Mouse (Mus musculus) kidney, embryonic 15.5 days (tissue): ENCODE results near the gene L3mbtl1. TPM values are rescaled to one million over a fixed set of nuclear protein-coding genes. Genes with fewer than 3 reads are reported as not detected.

ENCODE experiments used
- ATAC-seq: fragments of 200-750 bp; cut with Nextera tagmentation; replicated peaks from 2 replicates; pipeline ENCODE4 v1.8.0; 2017; ENCODE audit warnings: moderate TSS enrichment; ENCODE audit not compliant: low FRiP score
- H3K27ac ChIP-seq: fragments of 300-500 bp; sonication (generic); 2 replicates; pipeline ENCODE4 v1.5.1; 2015; ENCODE audit warnings: mild to moderate bottlenecking, inconsistent platforms
- H3K27me3 ChIP-seq: fragments of 300-500 bp; sonication (generic); 2 replicates; pipeline ENCODE4 v1.6.1; 2015; ENCODE audit warnings: inconsistent platforms
- H3K36me3 ChIP-seq: fragments of 300-500 bp; sonication (generic); 2 replicates; pipeline ENCODE4 v1.6.1; 2015; ENCODE audit warnings: inconsistent platforms
- H3K4me1 ChIP-seq: fragments of 300-500 bp; sonication (generic); 2 replicates; pipeline ENCODE4 v1.6.1; 2015; ENCODE audit warnings: inconsistent platforms
- H3K4me2 ChIP-seq: fragments of 300-500 bp; sonication (generic); 2 replicates; pipeline ENCODE4 v1.6.1; 2015; ENCODE audit warnings: moderate library complexity, mild to moderate bottlenecking, inconsistent platforms
- H3K4me3 ChIP-seq: fragments of 300-500 bp; sonication (generic); replicated peaks from 2 replicates; pipeline ENCODE4 v1.5.1; 2015; ENCODE audit warnings: mild to moderate bottlenecking, inconsistent platforms
- H3K9ac ChIP-seq: fragments of 300-500 bp; sonication (generic); 2 replicates; pipeline ENCODE4 v1.6.1; 2015; ENCODE audit warnings: mild to moderate bottlenecking, inconsistent platforms
- H3K9me3 ChIP-seq: fragments of 300-500 bp; sonication (generic); replicated peaks from 2 replicates; pipeline ENCODE4 v1.6.1; 2016; ENCODE audit warnings: inconsistent platforms
- WGBS: fragments of 180-500 bp; shearing (Covaris S2); methylation state at CpG from one replicate; pipeline ENCODE4 v1.1.7; 2015; ENCODE audit warnings: mixed read lengths; 5-methylcytosine and 5-hydroxymethylcytosine counted together
- polyA plus RNA-seq: library from polyadenylated mRNA; unstranded; fragments of >200 nt; fragmentation: Nextera tagmentation; extraction: Ambion mirVana; gene quantifications from 2 replicates; pipeline ENCODE4 v1.2.1, GENCODE M21; 2015

The L3mbtl1 gene
- polyA plus RNA-seq, 1 experiment from 2014 or later, result 0.13 TPM

DNA sequence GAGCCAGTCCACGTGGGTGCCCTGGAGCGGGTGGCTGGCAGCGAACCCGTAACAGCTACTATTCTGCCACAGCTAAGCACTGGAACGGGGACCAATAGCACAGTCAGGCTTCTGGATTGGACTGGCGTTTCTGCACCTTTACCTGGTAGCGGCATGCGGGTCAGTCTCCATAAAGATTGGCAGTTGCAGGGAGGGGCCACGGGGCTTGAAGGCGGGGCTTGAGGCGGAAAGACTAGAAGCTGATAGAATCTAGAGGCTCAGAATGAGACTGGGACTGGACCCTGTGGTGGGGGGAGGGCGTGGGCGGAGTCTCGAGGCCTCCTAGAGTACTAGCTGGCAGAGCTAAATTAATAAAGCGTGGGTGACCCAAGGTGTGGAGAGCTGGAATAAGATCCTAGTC is 4.5 kb downstream of the L3mbtl1 start:
- no peaks in the 10 kb centered on the region for H3K9me3 ChIP-seq
- peak overlapping the region; percentile 58 for H3K4me2 ChIP-seq
- H3K4me3 ChIP-seq, result peak overlapping the region; percentile 28

DNA sequence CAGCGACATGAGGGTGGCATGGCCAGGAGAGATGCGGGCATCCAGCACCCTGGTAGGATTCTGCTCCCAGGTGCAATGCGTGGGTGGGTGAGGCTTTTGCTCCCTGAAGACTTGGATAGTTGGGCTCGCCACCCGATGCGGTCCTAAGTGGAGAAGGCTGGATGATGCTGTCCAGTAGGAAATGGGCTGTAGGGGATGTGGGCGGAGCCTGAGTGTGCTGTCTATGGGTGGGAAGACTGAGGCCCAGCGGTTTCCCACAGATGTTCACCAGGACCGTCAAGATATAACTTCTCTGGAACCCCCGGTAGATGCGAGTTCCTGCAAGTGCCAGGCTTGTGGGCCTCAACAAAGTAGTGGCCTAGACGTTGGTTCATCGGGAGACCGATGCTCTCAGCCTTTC is 4.9 kb downstream of the L3mbtl1 start:
- Histone ChIP-seq H3K4me2 (peak overlapping the region; percentile 58), H3K4me3 (peak overlapping the region; percentile 28), H3K4me1 (peaks cover 13% of the 10 kb centered on the region), H3K36me3 (no peaks in the 10 kb centered on the region), H3K27me3 (peaks cover 17% of the 10 kb centered on the region), H3K27ac (no peak overlapping the region), H3K9me3 (no peaks in the 10 kb centered on the region), H3K9ac (no peak overlapping the region)
- ATAC-seq, result 0 out of 2 replicates have a peak, but pooled peaks have one; percentile 11
- 61% methylated on average over 14 of the region's 14 CpGs for WGBS

More for the DNA sequence above, 4.5 kb downstream of the L3mbtl1 start:
- no peak overlapping the region for H3K27ac ChIP-seq
- H3K36me3 ChIP-seq, result no peaks in the 10 kb centered on the region
- no peak overlapping the region for H3K9ac ChIP-seq
- peak; percentile 28; the same call in 1 of the 2 replicates for ATAC-seq
- peaks cover 18% of the 10 kb centered on the region for H3K4me1 ChIP-seq
- WGBS, result 30% methylated on average over 15 of the region's 15 CpGs
- peaks cover 21% of the 10 kb centered on the region for H3K27me3 ChIP-seq

DNA sequence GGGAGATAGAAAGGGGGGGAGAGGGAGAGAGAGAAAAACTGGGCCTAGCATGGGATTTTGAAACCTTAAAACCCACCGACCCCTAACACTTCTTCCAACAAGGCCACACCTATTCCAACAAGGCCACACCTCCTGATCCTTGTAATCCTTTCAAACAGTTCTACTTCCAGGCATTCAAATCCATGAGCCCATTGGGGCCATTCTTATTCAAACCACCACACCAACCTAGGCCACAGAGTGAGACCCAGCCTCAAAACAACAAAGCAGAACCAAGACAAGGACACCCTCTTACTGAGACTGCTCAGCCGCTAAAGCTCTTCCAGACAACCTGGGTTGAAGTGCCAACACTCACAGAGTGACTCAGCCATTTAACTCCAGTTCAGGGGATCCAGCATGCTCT is 7.5 kb downstream of the L3mbtl1 start:
- Histone ChIP-seq H3K9ac (no peak overlapping the region), H3K27me3 (no peaks in the 10 kb centered on the region), H3K4me2 (no peak overlapping the region), H3K27ac (no peak overlapping the region), H3K4me1 (peaks cover 5% of the 10 kb centered on the region; the same call in 1 of the 2 replicates), H3K9me3 (no peaks in the 10 kb centered on the region), H3K36me3 (no peaks in the 10 kb centered on the region), H3K4me3 (no peak overlapping the region)
- no peak for ATAC-seq
- WGBS, result 93% methylated on average over 2 of the region's 2 CpGs

DNA sequence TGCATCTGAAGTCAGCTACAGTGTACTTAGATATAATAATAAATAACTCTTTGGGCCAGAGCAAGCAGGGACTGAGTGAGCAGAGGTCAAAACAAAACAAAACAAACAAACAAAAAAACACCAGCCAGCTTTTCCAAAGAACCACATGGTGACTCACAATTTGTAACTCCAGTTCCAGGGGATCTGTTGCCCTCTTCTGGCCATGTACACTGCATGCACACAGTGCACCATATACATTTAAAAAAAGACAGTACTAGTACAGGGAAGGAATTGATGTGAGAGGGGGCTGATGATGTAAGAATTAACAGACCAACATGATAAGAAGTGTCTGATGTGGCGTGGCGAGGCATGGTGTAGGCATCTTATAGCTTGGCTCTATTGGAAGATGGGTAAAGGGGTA is 13.6 kb downstream of the L3mbtl1 start:
- Histone ChIP-seq H3K27me3 (no peaks in the 10 kb centered on the region), H3K4me1 (no peaks in the 10 kb centered on the region), H3K9ac (no peak overlapping the region), H3K4me3 (no peak overlapping the region), H3K27ac (no peak overlapping the region), H3K36me3 (no peaks in the 10 kb centered on the region), H3K4me2 (no peak overlapping the region), H3K9me3 (no peaks in the 10 kb centered on the region)
- WGBS, result 99% methylated on average over 2 of the region's 2 CpGs
- ATAC-seq, result no peak

DNA sequence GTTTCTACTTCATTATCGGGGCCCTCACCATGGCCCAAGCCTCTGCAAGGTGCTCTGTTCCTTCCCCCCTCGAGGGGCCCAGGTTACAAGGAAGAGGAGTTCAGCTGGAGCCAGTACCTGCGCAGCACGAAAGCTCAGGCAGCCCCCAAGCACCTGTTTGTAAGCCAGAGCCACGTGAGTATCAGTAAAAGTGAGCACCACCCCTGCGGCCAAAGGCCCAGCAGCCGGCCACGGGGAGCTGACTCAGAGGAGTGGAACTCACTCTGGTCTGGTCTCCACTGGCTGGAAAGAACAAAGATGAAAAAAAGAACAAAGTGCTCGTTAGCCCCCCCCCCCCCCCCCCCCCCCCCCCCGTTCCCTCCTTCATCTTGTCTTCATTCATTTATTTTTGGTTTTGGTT is 18.0 kb downstream of the L3mbtl1 start:
- ATAC-seq, result no peak
- 67% methylated on average over 9 of the region's 10 CpGs for WGBS
- H3K9me3 ChIP-seq, result no peaks in the 10 kb centered on the region

DNA sequence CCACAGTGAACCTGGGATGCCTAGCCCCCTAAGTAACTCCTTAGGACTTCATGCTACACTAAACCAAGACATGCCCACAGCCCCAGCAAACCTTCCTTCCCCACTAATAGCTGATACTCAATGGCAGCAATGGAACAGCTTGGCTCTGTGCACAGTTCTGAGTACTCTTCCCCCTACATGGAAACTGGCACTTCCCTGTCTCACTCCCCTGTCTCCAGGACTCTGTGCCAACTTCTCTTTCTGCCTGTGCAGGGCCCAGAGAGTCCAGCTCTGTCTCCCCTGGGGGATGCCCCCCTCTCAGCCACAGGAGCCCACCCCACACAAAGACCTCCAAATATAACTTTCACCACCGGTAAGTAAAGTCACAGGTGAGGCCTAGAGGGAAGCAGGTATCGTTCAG is 23.5 kb downstream of the L3mbtl1 start:
- Histone ChIP-seq H3K27me3 (no peaks in the 10 kb centered on the region), H3K36me3 (no peaks in the 10 kb centered on the region), H3K4me2 (no peak overlapping the region), H3K9me3 (no peaks in the 10 kb centered on the region), H3K9ac (no peak overlapping the region), H3K27ac (no peak overlapping the region), H3K4me1 (no peaks in the 10 kb centered on the region), H3K4me3 (no peak overlapping the region)
- no peak for ATAC-seq
- WGBS, result 88% methylated on average over 2 of the region's 2 CpGs

More for the DNA sequence above, 18.0 kb downstream of the L3mbtl1 start:
- Histone ChIP-seq H3K4me3 (no peak overlapping the region), H3K36me3 (no peaks in the 10 kb centered on the region), H3K27me3 (no peaks in the 10 kb centered on the region), H3K4me2 (no peak overlapping the region), H3K4me1 (no peaks in the 10 kb centered on the region), H3K27ac (no peak overlapping the region), H3K9ac (no peak overlapping the region)

DNA sequence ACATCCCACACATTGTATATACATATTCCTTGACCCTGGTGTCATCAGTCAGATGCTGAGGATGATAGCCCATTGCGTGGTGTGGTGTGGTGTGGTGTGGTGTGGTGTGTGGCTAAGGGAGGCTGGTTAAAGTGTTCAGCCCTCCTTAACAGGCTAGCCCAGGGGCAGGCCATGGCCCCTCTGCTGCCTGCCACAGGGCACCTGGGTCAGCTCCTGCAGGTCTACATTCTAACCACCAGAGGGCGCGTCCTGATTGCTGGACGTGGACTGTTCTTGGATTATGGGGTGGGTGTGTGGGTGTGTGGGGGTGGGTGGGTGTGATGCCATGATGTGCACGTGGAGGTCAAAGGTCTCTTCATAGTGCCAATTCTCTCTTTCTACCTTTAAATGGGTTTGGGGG is 25.1 kb downstream of the L3mbtl1 start:
- no peak overlapping the region for H3K9ac ChIP-seq
- peaks cover 6% of the 10 kb centered on the region for H3K4me1 ChIP-seq
- H3K27ac ChIP-seq, result no peak overlapping the region
- H3K4me2 ChIP-seq, result no peak overlapping the region
- 6% methylated on average over 5 of the region's 5 CpGs for WGBS
- no peaks in the 10 kb centered on the region for H3K9me3 ChIP-seq
- H3K4me3 ChIP-seq, result no peak overlapping the region
- H3K36me3 ChIP-seq, result no peaks in the 10 kb centered on the region
- H3K27me3 ChIP-seq, result no peaks in the 10 kb centered on the region
- ATAC-seq, result 0 out of 2 replicates have a peak, but pooled peaks have one; percentile 53

DNA sequence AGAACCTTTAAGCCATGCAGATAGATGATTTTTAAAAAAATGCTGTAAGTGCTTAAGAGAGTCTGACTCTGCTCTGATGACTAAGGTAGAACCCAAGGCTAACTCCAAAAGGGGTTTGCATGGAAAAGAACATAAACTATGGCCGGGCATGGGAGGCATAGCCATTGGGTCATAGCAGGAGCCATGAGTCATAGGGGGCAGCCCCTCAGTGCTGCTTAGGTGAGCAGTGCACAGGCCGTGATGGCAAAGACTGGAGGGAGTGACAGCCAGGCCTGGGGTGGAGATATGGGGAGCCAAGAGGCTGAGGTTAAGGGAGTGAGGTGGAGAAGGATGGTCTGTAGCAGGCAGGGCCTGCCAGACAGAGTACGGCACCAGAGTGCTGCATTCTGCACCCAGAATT is 25.8 kb downstream of the L3mbtl1 start:
- no peak overlapping the region for H3K9ac ChIP-seq
- WGBS, result 82% methylated on average over 3 of the region's 3 CpGs
- peaks cover 13% of the 10 kb centered on the region for H3K4me1 ChIP-seq
- H3K4me3 ChIP-seq, result no peak overlapping the region
- H3K27ac ChIP-seq, result no peak overlapping the region
- H3K27me3 ChIP-seq, result no peaks in the 10 kb centered on the region
- no peaks in the 10 kb centered on the region for H3K9me3 ChIP-seq
- H3K4me2 ChIP-seq, result no peak overlapping the region
- H3K36me3 ChIP-seq, result no peaks in the 10 kb centered on the region
- no peak for ATAC-seq

DNA sequence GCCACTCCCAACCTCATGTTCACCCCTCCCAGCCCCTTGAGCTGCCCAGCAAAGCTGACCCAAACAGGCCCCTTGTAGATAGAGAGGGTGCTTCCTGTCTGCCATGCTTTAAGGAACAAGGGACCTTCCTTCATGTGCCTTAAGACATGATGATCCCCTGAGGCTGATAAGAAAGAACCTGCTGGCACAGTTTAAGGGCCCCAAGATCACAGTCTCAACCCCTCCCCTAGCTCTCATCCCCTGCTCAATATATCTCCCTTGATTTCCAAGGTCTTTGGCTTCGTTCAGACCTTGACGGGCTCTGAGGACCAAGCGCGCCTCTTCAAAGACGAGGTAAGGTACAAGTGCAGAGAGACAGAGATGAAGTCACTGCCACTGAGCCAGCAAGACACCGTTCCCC is 27.6 kb downstream of the L3mbtl1 start:
- H3K27me3 ChIP-seq, result no peaks in the 10 kb centered on the region
- no peak overlapping the region for H3K4me3 ChIP-seq
- no peak for ATAC-seq
- H3K9me3 ChIP-seq, result no peaks in the 10 kb centered on the region
- peaks cover 17% of the 10 kb centered on the region for H3K4me1 ChIP-seq
- WGBS, result 84% methylated on average over 6 of the region's 6 CpGs
- no peaks in the 10 kb centered on the region for H3K36me3 ChIP-seq
- no peak overlapping the region for H3K27ac ChIP-seq
- no peak overlapping the region for H3K4me2 ChIP-seq
- H3K9ac ChIP-seq, result no peak overlapping the region

DNA sequence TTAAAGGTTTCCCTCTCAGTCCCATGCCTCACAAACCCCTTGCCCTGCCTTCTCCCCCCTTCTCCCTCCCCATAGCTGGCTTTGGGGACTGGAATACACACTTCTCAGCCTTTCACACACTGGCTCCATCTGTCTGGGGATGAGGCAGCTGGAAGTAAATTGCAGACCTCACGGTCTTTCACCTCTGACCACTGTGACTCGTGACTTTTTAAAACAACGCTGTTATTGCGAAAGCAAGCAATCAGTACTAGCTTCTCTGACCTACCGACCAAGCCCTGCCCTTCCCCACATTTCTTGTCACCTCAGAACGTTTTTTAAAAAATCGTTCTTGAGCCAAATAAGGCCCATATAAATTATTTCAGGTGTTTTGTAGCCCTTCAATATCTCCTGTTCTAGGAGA is 29.5 kb downstream of the L3mbtl1 start:
- WGBS, result 36% methylated on average over 7 of the region's 7 CpGs
- no peak overlapping the region for H3K9ac ChIP-seq
- no peak for ATAC-seq
- no peaks in the 10 kb centered on the region for H3K9me3 ChIP-seq
- no peak overlapping the region for H3K4me2 ChIP-seq
- no peak overlapping the region for H3K27ac ChIP-seq
- H3K4me1 ChIP-seq, result peaks cover 17% of the 10 kb centered on the region
- no peaks in the 10 kb centered on the region for H3K27me3 ChIP-seq
- H3K4me3 ChIP-seq, result no peak overlapping the region
- no peaks in the 10 kb centered on the region for H3K36me3 ChIP-seq

DNA sequence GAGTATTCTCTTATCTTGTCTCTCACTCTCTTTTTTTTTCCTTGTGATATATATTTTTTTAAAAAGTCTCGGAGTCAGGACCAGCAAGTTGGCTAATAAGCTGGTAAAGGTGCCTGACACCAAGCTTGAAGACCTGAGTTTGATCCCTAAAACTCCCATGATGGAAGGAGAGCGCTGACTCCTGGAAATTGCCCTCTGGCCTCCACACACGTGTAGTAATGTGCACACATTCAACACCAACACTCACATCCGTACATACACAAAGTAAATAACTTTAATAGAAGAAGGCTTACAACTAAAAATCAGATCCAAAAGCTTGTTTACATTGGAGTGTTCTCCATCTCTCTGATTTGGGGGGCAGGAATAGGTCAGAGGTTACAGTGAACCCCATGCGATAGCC is 29.9 kb downstream of the L3mbtl1 start:
- Histone ChIP-seq H3K27ac (no peak overlapping the region), H3K4me1 (peaks cover 17% of the 10 kb centered on the region), H3K9me3 (no peaks in the 10 kb centered on the region), H3K27me3 (no peaks in the 10 kb centered on the region), H3K4me3 (no peak overlapping the region), H3K9ac (no peak overlapping the region), H3K4me2 (peak overlapping the region; percentile 3; the same call in 1 of the 2 replicates), H3K36me3 (no peaks in the 10 kb centered on the region)
- no peak for ATAC-seq
- 58% methylated on average over 5 of the region's 5 CpGs for WGBS

DNA sequence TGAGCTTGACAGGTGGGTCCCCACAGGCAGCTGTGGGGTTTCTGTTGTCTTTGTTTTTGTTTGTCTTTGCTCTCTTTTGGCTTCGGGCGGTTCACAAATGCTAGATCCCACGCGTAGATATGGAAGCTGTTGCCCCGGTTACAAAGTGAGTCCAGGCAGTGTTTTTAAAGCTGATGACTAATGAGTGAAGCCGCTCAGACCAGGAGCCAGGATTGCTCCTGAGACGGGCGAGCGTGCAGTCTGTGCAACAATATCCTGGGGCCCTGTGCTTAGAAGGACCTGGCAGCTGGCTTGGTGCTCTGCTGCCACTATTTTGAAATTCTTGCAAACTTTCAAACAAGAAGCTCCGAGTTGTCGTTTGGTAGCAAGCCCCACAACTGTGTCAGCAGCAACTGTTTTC is 30.4 kb downstream of the L3mbtl1 start:
- H3K9me3 ChIP-seq, result no peaks in the 10 kb centered on the region
- WGBS, result 18% methylated on average over 11 of the region's 11 CpGs
- H3K4me3 ChIP-seq, result no peak overlapping the region
- H3K4me1 ChIP-seq, result peaks cover 17% of the 10 kb centered on the region
- H3K9ac ChIP-seq, result no peak overlapping the region
- H3K27me3 ChIP-seq, result no peaks in the 10 kb centered on the region
- ATAC-seq, result no peak
- peak overlapping the region; percentile 3; the same call in 1 of the 2 replicates for H3K4me2 ChIP-seq
- no peaks in the 10 kb centered on the region for H3K36me3 ChIP-seq
- H3K27ac ChIP-seq, result no peak overlapping the region

DNA sequence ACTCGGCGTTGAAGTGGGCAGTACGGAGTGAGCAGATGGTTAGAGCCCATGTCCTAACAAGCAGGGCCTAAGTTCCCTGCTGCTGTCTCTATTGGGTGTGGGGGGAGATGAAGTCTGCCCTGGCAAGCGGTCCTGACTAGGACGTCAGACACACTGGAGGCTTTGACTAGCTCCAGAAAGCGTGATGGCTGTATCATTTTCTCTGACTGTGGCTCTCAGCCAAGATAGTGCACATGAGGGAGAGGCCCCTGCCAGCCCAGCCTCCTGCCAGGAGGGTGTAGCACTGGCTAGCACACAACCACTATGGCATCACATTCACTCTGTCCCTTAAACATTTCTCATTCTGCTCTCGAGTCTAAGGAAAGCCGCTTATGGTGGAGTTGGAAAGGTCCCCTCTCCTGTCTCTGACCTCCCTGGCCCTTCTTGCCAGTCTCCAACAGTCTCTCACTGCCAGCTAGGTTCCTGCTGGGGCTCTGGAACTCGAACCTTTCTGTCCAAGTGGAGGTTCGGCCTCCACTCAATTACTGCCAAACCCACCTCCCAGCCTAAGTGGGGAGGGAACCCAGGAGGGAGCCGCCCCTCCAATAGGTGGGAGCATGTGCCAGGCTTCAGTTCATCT is 32.0 kb downstream of the L3mbtl1 start:
- no peaks in the 10 kb centered on the region for H3K36me3 ChIP-seq
- 77% methylated on average over 11 of the region's 11 CpGs for WGBS
- no peak overlapping the region for H3K27ac ChIP-seq
- no peak overlapping the region for H3K9ac ChIP-seq
- H3K4me3 ChIP-seq, result no peak overlapping the region
- H3K4me1 ChIP-seq, result peaks cover 17% of the 10 kb centered on the region
- no peak for ATAC-seq
- no peaks in the 10 kb centered on the region for H3K27me3 ChIP-seq
- H3K4me2 ChIP-seq, result no peak overlapping the region
- no peaks in the 10 kb centered on the region for H3K9me3 ChIP-seq
